Mouse (Mus musculus) left cerebral cortex, postnatal 10 days (tissue): ENCODE results near the gene Ccdc62. TPM values are rescaled to one million over a fixed set of nuclear protein-coding genes. Genes with fewer than 3 reads are reported as not detected.
A peak's percentile ranks its signal among the peaks of the same experiment; 100 is the strongest.

Experiments used
- DNase-seq, 2 experiments: peaks; one replicate each; pipeline ENCODE4 v3.0.0; 2021 to 2022; ENCODE audit warnings: low spot score in 2 of 2, mixed read lengths in 1 of 2; ENCODE audit errors: extremely low spot score in 1 of 2
- intact Hi-C: fragments of 180-260 bp; cut with DNase I; formaldehyde crosslinking; loops from one replicate; pipeline ENCODE4 v1.15.1; 2025
- total RNA-seq, 2 experiments: library from RNA; stranded (reverse); gene quantifications; 2 replicates each; pipeline ENCODE4 v1.2.3; 2021

Gene Ccdc62
- total RNA-seq, 2 experiments from 2014 or later = 2.1 to 2.8 TPM

DNA sequence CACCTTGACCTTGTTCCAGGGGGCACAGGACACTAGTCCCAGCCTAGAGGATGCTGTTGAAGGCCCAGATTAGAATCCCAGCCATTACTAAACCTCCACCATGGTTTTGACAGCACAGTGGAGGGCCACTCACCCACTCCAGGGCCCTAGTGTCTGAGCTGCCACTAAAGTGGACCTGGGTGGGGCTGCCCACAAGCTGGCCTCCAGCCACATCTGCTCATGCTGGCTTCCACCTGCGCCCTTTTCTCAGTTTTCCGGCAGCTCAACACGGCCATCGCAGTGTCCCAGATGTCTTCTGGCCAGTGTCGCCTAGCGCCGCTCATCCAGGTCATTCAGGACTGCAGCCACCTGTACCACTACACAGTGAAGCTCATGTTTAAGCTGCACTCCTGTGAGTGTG, 64.0 kb downstream of the Ccdc62 start:
- intact Hi-C loops = loop anchor here (5.0 kb wide), 1 partner anchor 172 kb away; no protein-coding TSS in a partner anchor
- DNase-seq = peak in 1 of 2 experiments; percentile 32

DNA sequence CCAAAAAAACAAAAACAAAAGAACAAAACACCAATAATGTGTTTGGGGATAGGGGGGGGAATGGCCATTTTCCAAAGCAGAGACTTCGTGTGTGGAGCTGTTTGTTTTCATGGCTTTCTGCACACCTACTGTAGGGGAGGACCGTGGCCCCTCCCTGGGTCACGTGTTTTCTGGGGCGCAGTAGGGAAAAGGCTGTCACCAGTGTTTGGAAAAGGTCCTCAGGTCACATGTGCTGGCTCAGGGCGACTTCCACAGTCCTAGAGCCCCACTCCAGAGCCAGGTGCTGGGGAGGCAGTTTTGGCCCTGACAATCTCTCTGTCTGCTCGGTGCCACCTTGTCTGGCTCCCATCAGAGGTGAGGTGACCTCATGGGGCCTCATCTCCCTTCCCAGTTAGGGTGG, 64.9 kb downstream of the Ccdc62 start:
- DNase-seq = peak in 1 of 2 experiments; percentile 22
- intact Hi-C loops = no loop called here

DNA sequence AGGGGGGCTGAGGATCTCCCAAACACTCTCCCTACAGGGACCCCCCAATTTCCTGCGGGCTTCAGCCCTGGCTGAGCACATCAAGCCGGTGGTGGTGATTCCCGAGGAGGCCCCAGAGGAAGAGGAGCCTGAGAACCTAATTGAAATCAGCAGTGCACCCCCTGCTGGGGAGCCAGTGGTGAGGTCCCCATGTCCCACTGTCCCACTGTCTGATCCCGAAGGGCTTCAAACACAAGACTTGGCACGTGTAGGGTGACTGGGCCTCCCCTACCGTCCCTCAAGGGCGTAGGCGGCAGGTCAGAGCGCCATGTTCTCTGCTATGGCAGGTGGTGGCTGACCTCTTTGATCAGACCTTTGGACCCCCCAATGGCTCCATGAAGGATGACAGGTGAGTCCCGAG, 65.7 kb downstream of the Ccdc62 start:
- intact Hi-C loops = no loop called here
- DNase-seq = peak in 1 of 2 experiments; percentile 68

DNA sequence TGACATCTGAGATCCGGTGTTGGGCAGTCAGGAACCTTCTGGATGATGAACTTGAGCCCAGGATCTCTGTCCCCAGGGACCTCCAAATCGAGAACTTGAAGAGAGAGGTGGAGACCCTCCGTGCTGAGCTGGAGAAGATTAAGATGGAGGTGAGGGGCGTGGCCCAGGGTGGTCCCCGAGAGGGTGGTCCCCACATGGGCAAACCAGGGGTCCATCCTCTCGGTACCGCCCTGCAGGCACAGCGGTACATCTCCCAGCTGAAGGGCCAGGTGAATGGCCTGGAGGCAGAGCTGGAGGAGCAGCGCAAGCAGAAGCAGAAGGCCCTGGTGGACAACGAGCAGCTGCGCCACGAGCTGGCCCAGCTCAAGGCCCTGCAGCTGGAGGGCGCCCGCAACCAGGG, 66.2 kb downstream of the Ccdc62 start:
- no peak for DNase-seq
- intact Hi-C loops = no loop called here

DNA sequence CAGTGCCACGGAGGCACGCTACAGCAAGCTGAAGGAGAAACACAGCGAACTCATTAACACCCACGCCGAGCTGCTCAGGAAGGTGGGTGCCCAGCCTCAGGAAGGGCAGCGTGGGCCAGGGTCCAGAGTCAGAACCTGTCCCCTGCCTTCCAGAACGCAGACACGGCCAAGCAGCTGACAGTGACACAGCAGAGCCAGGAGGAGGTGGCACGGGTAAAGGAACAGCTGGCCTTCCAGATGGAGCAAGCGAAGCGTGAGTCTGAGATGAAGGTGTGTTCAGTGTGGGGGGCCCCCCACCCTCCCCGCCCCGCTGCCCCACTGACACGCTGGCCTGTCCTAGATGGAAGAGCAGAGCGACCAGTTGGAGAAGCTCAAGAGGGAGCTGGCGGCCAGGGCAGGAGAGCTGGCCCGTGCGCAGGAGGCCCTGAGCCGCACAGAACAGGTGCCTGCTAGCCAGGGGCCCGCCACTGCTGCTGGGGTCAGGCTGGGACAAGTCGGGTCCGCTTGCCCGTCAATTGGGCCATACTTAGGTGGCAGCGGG, 66.8 kb downstream of the Ccdc62 start:
- intact Hi-C loops = no loop called here
- DNase-seq = peak in 1 of 2 experiments; percentile 37

DNA sequence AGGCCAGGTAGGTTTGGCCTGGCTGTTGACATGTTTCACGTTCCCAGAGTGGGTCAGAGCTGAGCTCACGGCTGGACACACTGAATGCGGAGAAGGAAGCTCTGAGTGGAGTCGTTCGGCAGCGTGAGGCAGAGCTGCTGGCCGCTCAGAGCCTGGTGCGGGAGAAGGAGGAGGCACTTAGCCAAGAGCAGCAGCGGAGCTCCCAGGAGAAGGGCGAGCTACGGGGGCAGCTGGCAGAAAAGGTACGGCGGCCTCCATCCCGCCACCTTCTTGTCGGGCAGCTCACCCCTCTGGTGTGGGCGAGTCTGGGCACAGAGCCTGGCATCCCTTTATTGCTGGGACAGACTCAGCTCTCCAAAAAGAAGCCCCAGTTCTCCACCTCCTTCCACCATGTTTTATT, 67.3 kb downstream of the Ccdc62 start:
- DNase-seq = no peak
- intact Hi-C loops = no loop called here

DNA sequence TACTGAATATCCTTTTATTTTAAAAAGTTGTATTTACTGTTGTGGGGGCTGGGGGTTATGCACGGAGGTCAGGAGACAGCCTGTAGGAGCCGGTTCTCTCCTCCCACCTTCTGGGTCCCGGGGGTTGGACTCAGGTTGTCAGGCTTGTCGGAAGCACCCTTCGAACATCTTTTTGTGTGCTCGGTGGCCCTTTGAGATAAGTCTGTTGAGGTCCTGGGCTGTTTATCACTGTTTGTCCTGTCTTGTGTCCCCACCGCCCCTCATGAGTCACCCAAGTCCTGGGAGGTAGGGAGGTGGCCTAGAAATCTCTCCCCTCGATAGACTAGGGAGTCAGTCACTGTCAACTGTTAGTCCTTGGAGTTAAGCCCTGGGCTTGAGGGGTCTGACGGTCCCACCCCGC, 67.9 kb downstream of the Ccdc62 start:
- DNase-seq = no peak
- intact Hi-C loops = no loop called here

DNA sequence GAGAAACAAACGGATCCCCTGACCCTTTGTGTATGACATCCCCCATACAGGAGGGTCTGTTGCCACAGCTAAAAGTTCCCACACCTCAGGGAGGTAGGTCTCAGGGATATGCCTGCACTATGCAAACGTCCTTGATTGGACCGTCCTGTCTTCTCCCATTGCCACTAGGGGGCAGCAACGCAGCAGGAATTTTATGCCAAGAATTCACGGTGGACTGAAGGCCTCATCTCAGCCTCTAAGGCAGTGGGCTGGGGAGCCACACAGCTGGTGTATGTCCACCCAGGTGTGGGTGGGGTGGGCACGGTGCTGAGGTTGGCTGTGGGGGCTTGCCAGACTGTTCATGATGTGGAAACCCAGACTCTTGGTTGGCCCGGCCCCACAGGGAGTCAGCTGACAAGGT, 70.3 kb downstream of the Ccdc62 start:
- intact Hi-C loops = loop anchor here (2.0 kb wide), 1 partner anchor 84 kb away; no protein-coding TSS in a partner anchor

DNA sequence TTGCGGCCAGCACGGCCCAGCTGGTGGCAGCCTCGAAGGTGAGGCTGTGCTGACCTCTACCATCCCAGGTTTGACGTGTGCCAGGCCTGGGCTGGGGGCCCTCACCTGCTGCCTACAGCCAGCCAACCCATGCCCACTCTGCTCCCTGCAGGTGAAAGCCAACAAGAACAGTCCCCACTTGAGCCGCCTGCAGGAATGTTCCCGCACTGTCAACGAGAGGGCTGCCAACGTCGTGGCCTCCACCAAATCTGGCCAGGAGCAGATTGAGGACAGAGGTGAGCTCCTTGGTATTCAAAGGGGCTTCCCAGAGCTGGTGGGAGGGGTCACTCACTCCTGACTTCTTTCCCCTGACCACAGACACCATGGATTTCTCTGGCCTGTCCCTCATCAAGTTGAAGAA, 70.8 kb downstream of the Ccdc62 start:
- intact Hi-C loops = loop anchor here (2.0 kb wide), 1 partner anchor 84 kb away; no protein-coding TSS in a partner anchor
- DNase-seq = no peak

More for the DNA sequence above, 70.3 kb downstream of the Ccdc62 start:
- peak; percentile 89 for DNase-seq

DNA sequence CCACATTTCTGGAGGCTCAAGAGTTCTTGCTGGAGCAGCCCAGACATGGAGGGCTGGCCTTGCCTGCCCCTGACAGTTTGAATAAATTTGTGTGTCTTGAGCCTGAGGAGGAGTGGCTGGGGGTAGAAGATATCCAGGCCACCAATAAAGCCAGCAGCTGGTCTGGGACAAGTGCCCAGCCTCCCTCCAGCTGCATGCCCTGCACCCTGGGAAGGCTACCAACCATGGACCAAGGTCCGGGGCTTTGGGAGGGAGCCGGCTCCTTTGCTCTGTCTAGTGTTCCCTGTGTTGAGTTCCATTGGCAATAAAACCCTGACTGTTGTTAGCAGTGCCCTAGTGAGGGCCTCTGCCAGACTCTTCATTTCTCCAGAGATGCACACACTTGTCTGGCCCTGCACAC, 72.4 kb downstream of the Ccdc62 start:
- intact Hi-C loops = no loop called here
- DNase-seq = peak; percentile 61 to 62

DNA sequence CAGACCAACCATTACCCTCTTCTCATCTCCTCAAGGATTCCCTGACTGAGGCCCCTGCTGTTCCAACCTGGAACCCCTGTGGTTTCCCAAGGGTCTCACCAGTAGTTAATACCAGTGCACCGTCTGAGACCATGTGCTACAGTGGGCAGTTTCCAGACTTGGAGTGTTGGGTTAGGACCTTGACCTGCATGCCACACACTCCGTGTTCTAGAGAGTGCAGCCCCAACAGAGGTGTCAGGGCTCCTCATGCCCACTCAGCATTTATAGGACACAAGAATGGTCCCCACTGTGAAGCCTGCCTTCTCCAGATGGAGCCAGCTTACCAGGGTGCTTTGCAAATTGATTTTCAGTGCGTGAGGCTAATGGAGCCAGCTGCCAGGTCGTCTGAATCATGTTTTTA, 72.9 kb downstream of the Ccdc62 start:
- intact Hi-C loops = no loop called here
- DNase-seq = no peak

DNA sequence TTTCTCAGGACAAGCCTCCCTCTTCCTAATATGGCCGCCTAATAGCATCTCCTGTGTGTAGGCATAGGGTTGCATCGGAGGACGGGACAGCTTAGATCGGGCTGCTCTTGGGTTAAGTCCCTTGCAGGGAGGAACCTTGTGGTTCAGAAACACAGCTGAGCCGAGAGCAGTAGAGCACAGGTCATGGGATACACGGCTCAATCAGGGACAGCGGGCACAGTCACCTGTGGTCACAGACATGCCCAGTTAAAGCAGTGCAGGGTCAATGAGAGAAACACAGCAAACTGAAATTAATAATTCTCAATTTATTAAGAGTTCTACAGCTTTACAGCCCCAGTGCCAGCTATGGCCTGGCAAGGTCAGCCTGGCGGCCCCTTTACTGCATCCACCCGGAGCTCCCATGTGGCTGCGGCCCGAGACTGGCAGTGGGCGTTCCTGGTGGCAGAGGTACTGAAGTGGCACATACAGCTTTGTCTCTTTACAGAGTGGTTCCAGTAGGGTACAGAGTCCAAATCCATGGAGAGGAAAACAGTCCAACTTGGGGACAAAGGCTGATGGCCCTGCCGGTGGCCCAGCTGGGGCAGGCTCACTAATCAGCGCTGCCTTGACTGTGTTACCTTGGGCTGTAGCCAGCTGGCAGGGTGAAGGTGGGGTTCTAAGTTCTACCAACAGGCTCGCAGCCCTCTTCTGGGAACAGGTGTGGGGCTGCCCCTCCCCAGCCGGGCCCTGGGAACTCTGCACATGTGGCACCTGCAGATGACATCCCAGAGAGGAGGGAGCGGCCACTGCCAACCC, 74.1 kb downstream of the Ccdc62 start:
- intact Hi-C loops = no loop called here
- DNase-seq = peak in 1 of 2 experiments; percentile 56

DNA sequence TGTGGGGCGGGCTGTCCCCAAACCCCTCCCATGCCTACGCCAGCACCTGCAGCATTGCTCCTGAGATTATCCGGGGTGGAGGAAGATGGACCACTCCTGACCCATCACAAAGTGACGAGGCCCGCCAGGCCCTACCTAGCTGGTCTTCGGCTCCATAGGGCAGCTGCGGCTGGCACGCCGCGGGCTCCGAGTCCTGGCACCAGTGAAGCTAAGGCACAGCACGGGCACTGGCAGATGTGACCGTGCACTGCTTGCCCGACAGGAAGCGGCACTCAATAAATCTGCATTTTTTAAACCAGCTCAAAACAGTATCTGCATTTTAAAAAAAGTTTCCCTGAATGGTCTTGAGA, 74.6 kb downstream of the Ccdc62 start:
- intact Hi-C loops = no loop called here
- DNase-seq = no peak

DNA sequence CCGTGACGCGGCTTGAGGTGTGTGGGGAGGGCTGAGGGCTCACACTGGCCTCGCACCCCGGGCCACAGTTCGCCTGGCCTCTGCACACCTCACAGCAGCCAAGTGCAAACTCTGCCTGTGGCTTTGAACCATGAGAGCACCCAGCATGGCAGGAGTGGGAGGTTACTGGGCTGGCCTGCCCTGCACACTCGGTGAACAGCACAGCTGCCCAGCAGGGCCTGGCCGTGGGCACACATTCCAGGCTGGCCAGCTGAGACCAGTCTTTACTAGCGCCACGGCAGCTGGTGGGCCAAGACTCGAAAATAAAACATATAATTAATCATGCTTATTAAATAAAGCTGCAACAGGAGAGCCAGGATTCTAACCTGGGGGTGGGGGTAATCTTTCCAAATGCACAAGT, 75.1 kb downstream of the Ccdc62 start:
- intact Hi-C loops = no loop called here

DNA sequence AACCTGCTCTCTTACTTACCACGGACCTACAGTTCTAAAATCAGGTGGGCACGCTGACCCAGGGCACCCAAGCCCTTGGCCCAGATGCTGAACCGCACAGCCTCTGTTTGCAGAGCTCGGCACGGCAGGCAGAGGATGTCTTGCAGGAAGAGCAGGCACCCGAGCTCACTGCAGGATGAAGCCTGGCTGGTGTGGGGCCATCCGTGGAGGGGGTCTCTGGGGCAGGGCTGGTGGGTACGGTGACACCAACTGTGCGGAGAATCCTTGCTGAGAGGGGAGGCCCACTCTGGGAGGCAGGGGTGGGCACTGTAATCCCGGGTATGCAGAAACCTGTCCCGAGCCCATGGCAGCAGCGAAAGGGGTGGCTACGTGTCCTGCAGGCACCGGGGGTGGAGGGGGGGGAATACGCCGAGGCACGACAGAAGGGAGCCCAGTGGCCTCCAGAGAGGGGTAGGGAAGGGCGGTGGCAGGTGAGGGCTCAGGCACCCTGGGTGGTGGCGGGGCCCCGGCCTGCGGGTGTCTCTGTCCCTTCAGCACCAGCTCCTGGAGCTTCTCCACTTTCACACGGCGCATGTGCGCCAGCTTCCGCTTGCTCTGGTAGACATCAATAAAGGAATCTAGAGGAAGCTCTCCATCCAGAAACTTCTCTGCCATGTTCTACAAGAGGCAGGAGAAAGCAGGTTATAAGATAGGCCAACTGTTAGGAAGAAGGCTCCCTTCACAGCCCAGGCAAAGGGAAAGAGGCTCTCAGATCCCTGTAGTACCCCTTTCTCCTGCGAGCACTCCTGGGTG, 75.8 kb downstream of the Ccdc62 start:
- DNase-seq = no peak
- intact Hi-C loops = no loop called here

More for the DNA sequence above, 75.1 kb downstream of the Ccdc62 start:
- DNase-seq = no peak

DNA sequence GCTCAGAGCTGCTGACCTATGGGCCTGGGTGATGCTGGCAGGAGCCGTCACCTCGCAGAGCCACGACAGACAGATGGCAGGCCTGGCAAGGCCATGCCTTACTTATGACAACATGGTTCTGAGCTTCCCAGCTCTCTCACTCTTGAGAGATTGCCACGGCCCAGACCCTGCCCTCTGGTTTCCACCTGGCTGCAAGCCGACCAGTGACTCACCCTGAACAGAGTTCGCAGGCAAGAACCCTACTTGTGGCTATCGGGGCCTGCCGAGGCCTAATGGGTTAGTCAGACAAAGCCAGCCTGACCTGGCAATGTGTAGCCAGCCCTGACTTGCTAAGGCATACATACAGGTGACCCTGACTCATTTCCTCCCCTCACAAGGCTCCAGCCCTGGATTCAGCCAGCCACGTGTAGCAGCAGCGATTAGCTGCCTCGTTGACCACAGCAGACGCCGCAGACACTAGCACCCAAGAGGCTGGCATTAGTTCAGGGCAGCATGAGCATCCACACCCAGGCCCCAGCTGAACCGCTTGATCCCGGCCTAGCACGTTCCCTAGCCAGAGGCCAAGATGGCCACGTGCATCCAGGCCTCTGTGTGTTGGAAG, 76.5 kb downstream of the Ccdc62 start:
- no peak for DNase-seq

DNA sequence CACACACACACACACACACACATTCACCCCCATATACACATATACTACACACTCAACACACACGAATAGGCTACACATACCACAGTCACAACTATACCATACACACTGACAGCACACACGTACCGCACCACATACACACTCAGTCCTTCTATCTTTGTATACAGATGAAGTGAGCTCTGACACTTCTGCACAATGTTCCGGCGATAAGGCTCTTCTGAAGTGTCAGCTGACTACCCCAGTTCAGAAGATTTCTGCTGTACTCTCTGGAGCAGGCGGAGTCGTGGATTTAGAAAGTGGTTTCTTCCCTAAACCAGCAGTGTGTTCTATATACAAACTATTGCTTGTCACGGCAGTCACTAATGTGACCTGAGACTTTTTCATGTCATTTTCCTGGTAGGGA, 79.6 kb downstream of the Ccdc62 start:
- intact Hi-C loops = no loop called here

More for the DNA sequence above, 76.5 kb downstream of the Ccdc62 start:
- intact Hi-C loops = no loop called here

DNA sequence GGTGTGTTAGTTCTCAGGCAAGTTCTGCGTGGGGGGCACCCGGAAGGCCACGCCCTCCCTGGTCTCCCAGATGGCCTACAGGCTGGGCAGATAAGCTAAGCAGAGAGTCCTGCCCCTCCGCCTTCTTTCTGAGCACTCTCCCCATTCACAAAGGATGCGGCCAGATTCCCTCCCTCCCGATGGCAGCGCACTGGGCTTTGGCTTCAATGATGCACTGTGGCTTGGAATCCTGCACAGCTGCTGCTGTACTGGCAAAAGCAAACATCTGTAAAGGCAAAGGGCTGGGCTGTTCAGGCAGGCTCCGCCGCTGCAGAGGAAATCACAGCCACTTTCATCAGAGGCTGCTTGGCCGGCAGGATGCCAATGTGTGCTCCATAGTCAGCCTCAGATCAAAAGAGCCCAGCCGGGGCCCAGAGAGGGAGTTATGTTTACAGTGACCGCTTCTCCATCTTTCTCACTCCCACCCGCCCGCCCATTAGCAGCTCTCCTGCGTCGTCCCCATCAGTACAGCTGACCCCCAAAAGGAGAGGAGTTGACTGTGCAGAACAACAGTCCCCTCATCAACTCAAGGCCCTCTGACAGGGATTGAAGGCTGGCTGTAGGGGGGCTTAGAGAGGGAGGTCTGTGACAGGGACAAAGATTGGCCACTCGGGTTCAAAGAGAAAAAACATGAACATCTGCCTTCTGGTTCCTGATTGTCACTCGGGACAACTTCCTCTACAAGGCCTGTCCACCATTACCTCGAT, 80.6 kb downstream of the Ccdc62 start:
- DNase-seq = peak; percentile 56 to 93
- intact Hi-C loops = no loop called here

More for the DNA sequence above, 79.6 kb downstream of the Ccdc62 start:
- no peak for DNase-seq

DNA sequence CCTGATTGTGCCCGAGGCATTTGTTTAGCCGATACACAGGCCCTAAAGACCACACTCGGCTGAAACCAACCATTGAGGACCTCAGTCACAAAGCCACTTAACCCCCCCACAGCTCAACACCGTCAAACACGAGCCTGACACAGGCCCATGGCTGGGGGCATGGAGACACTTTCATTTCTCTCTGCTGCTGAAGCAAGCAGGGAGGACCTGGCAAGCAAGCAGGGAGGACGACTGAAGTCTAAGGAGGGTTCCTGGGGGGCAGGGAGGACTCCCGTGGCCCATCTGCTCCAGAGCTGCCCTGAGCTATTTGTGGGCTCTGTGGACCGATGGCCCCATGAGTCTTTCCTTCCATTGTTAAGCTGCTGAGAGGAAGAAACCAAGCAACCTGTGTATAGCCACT, 81.4 kb downstream of the Ccdc62 start:
- DNase-seq = no peak
- intact Hi-C loops = no loop called here
